ENCODE assay signal across 8 mouse cellular contexts in genomic region chr2:130423397-130424125, GRCm38 (mm10). TPM values are rescaled to one million over a fixed set of nuclear protein-coding genes. Genes with fewer than 3 reads are reported as not detected.
DNase-seq lines count a peak whose midpoint lies in the region.

No protein-coding gene starts in this region.

- H3K36me3 ChIP-seq in macrophage (ENCODE audit: inconsistent target), result peaks cover 24% of the 10 kb centered on the region; the same call in 1 of the 2 replicates

- H3K4me3 ChIP-seq in macrophage (ENCODE audit: inconsistent target), result peak overlapping the region; percentile 62

- 18% methylated on average over 49 of the region's 49 CpGs for WGBS in macrophage (ENCODE audit: missing documents)

- peaks cover 45% of the 10 kb centered on the region for H3K79me2 ChIP-seq in macrophage (ENCODE audit: inconsistent target)

- peak overlapping the region; percentile 79 for H3K27ac ChIP-seq in macrophage

- peak; percentile 86 for DNase-seq in ZHBTc4 (ENCODE audit: low read depth, low spot score)
- DNase-seq in cerebellum, adult 9-11 months, result peak; percentile 87
- DNase-seq in frontal cortex, postnatal 14 days (ENCODE audit: low spot score in 2 of 2), result peak; percentile 69 to 76
- peak; percentile 35 for DNase-seq in hindlimb bud, embryonic 11.5 days (ENCODE audit: extremely low spot score, low read depth, low spot score)
- DNase-seq in left cerebral cortex, adult 8-10 months (ENCODE audit: low spot score in 2 of 2), result peak; percentile 70 to 72
- DNase-seq in right cerebral cortex, adult 2 months (ENCODE audit: low spot score in 2 of 2), result peak; percentile 80 to 87
- DNase-seq in adipocyte (ENCODE audit: low spot score), result no peak

RNA-seq across cellular contexts. Expression of gene Vps16, which starts 0.6 kb away (rescaled TPM):
- total RNA-seq in left cerebral cortex, adult 8-10 months (2022), result 10 to 100 TPM; 67.2 to 90.4 (median 76.7) TPM
- 100 to 1,000 TPM; 161 to 355 (median 246) TPM for total RNA-seq in macrophage (2018; cell fraction: chromatin; rRNA removed)
- 10 to 100 TPM; 27.7 to 53.0 (median 41.8) TPM for total RNA-seq in macrophage (2018; cell fraction: cytosol; rRNA removed)
- 100 to 1,000 TPM in 23 of 26 experiments, 10 to 100 TPM in 3; 78.5 to 221 (median 151) TPM for total RNA-seq in macrophage (2018; cell fraction: nucleus; rRNA removed)
- polyA plus RNA-seq in macrophage (2018), result 40.1 to 54.6 TPM (median 47.9 TPM) in 3 replicates

RNA-seq across cellular contexts. Expression of gene Pced1a, which starts 0.9 kb away (rescaled TPM):
- total RNA-seq in left cerebral cortex, adult 8-10 months (2022), result 10 to 100 TPM; 23.1 to 29.9 (median 24.1) TPM
- 10 to 100 TPM; 37.9 to 74.4 (median 55.7) TPM for total RNA-seq in macrophage (2018; cell fraction: chromatin; rRNA removed)
- 10 to 100 TPM in 10 of 26 experiments, 1 to 10 TPM in 16; 7.1 to 12.7 (median 9.2) TPM for total RNA-seq in macrophage (2018; cell fraction: cytosol; rRNA removed)
- total RNA-seq in macrophage (2018; cell fraction: nucleus; rRNA removed), result 10 to 100 TPM; 24.9 to 66.1 (median 40.2) TPM
- 9.0 to 12.8 TPM (median 11.4 TPM) in 3 replicates for polyA plus RNA-seq in macrophage (2018)

RNA-seq across cellular contexts. Expression of gene Tmem239, which starts 17.3 kb away (rescaled TPM):
- not detected for total RNA-seq in left cerebral cortex, adult 8-10 months (2022)
- total RNA-seq in macrophage (2018; cell fraction: chromatin; rRNA removed), result not detected
- not detected for total RNA-seq in macrophage (2018; cell fraction: cytosol; rRNA removed)
- total RNA-seq in macrophage (2018; cell fraction: nucleus; rRNA removed), result not detected
- not detected in 3 replicates for polyA plus RNA-seq in macrophage (2018)

RNA-seq across cellular contexts. Expression of gene 1700020A23Rik, which starts 18.5 kb away (rescaled TPM):
- total RNA-seq in left cerebral cortex, adult 8-10 months (2022), result not detected
- not detected for total RNA-seq in macrophage (2018; cell fraction: chromatin; rRNA removed)
- not detected for total RNA-seq in macrophage (2018; cell fraction: cytosol; rRNA removed)
- total RNA-seq in macrophage (2018; cell fraction: nucleus; rRNA removed), result not detected
- not detected in 3 replicates for polyA plus RNA-seq in macrophage (2018)

RNA-seq across cellular contexts. Expression of gene Gm28372, which starts 18.5 kb away (rescaled TPM):
- not detected for total RNA-seq in left cerebral cortex, adult 8-10 months (2022)
- total RNA-seq in macrophage (2018; cell fraction: chromatin; rRNA removed), result not detected
- total RNA-seq in macrophage (2018; cell fraction: cytosol; rRNA removed), result not detected
- not detected for total RNA-seq in macrophage (2018; cell fraction: nucleus; rRNA removed)
- not detected in 3 replicates for polyA plus RNA-seq in macrophage (2018)
